Mouse (Mus musculus) activated CD4-positive, CD25-positive, alpha-beta regulatory T cell (primary cell): ENCODE data around the gene Mrpl3. TPM values are rescaled to one million over a fixed set of nuclear protein-coding genes. Genes with fewer than 3 reads are reported as not detected.

ENCODE experiments used
- polyA plus RNA-seq, 2 experiments: library from polyadenylated mRNA; unstranded; fragments of 100-300 nt; shearing (Covaris generic); gene quantifications; one replicate each; pipeline ENCODE4 v1.2.1; 2017

Gene Mrpl3
- polyA plus RNA-seq: 10 to 100 TPM; 70.3 to 70.8 TPM

GRCm38 (mm10) chr9:105053147-105053557, at the start of gene Mrpl3:
Mrpl3 (plus strand) TSS chr9:105053239.

Other genes with a start within 250 kb of the Mrpl3 start
- gene Nudt16, start 78.6 kb downstream of the Mrpl3 start, polyA plus RNA-seq: 10 to 100 TPM; 40.0 to 55.9 TPM
- gene 1700080E11Rik, start 91.9 kb downstream of the Mrpl3 start, polyA plus RNA-seq: not detected